ENCODE assay signal across 8 mouse cellular contexts in the genomic region with DNA sequence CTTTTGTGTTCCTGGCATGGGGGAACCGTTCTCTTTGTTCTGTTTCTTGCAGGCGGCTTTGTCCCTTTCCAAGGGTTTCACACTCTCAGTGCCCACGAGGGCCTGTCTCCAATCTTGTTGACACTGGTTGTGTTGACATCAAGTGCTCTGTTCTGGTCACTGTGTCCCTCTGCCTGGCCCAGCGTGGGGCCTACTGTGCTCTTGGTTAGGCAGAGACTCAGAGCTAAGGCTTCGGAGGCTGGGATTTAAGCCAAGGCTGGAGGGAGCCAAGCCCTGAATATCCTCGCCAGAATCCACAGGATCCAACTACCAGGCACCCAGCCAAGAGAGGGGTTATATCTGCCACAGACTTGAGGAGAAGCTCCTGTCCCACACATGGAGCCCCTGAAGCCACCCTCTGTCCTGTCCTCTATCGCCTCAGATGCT. TPM values are rescaled to one million over a fixed set of nuclear protein-coding genes. Genes with fewer than 3 reads are reported as not detected.
DNase-seq lines count a peak whose midpoint lies in the region; ATAC-seq and TF ChIP-seq lines count a peak whose summit lies in the region.
"Had no signal": no experiment of that assay in that cellular context is flagged by ENCODE, and none has a peak within 500 bp of the region (broad histone marks: within the 10 kb centered on the region; RNA-seq: fewer than 3 reads in every experiment).

No protein-coding gene starts in this region.

- WGBS in limb, embryonic 14.5 days = 69% methylated on average over 7 of the region's 7 CpGs

- H3K27ac ChIP-seq in limb, embryonic 14.5 days (replicated peaks; ENCODE audit: low read depth, low read length) = no peak overlapping the region

- H3K4me2 ChIP-seq in limb, embryonic 14.5 days (replicated peaks; ENCODE audit: low read depth, low read length, severe bottlenecking) = no peak overlapping the region

- H3K9me3 ChIP-seq in limb, embryonic 14.5 days (ENCODE audit: control insufficient read depth, low read length) = no peaks in the 10 kb centered on the region

- TF ChIP-seq POLR2A in limb, embryonic 14.5 days (IDR thresholded peaks at IDR 0.05; ENCODE audit: borderline replicate concordance, extremely low read depth, insufficient read depth, insufficient read length) = no peak

- H3K9ac ChIP-seq in limb, embryonic 14.5 days (ENCODE audit: low read depth, low read length, severe bottlenecking) = no peak overlapping the region

- no peaks in the 10 kb centered on the region for H3K27me3 ChIP-seq in limb, embryonic 14.5 days (ENCODE audit: control insufficient read depth, insufficient read depth, low read length)

- peak; percentile 55; the same call in 1 of the 2 replicates for ATAC-seq in limb, embryonic 14.5 days (ENCODE audit: low FRiP score, low read depth)
- no peak for ATAC-seq in monocyte, adult 5-6 weeks (replicated peaks; ENCODE audit: insufficient number of reproducible peaks, low FRiP score, low TSS enrichment, poor library complexity, severe bottlenecking)

- peaks cover 26% of the 10 kb centered on the region for H3K4me1 ChIP-seq in limb, embryonic 14.5 days (ENCODE audit: control insufficient read depth, insufficient read depth, low read length)

- DNase-seq in Muller cell, postnatal 12 days (ENCODE audit: inconsistent ontology term) = peak; percentile 94
- peak; percentile 70 for DNase-seq in brain, embryonic 18.5 days (ENCODE audit: low read depth, low spot score)
- DNase-seq in gastrocnemius, postnatal 14 days = peak; percentile 77
- DNase-seq in kidney, adult 18-20 months = peak; percentile 85
- peak; percentile 74 for DNase-seq in limb, embryonic 14.5 days (ENCODE audit: low spot score)
- DNase-seq in right cerebral cortex, postnatal 14 days = peak; percentile 63

- H3K36me3 ChIP-seq in limb, embryonic 14.5 days (ENCODE audit: control insufficient read depth, insufficient read depth, low read length) = no peaks in the 10 kb centered on the region

- intact Hi-C loops in gastrocnemius, postnatal 14 days (cut with DNase I; ENCODE audit: low total_unique reads) = no loop called here

- no peak overlapping the region for H3K4me3 ChIP-seq in limb, embryonic 14.5 days (replicated peaks; ENCODE audit: low read length)

RNA-seq across cellular contexts. Expression of a gene that starts 32.4 kb away (rescaled TPM):
- not detected for total RNA-seq in gastrocnemius, postnatal 14 days (2021)
- not detected in 2 replicates for polyA plus RNA-seq in limb, embryonic 14.5 days (2012; rRNA removed)
- polyA plus RNA-seq in limb, embryonic 14.5 days (2014; fragmentation: Nextera tagmentation; extraction: Ambion mirVana) = not detected in 2 replicates
- 1.9 to 6.2 TPM (median 3.1 TPM) in 3 replicates for total RNA-seq in monocyte, adult 5-6 weeks (2017)
- total RNA-seq: layer of hippocampus, postnatal 25 days had no signal

RNA-seq across cellular contexts. Expression of a gene that starts 35.6 kb away (rescaled TPM):
- 10 to 100 TPM; 59.2 to 72.3 TPM for total RNA-seq in gastrocnemius, postnatal 14 days (2021)
- polyA plus RNA-seq in limb, embryonic 14.5 days (2012; rRNA removed) = 44.7 and 48.6 TPM in 2 replicates
- polyA plus RNA-seq in limb, embryonic 14.5 days (2014; fragmentation: Nextera tagmentation; extraction: Ambion mirVana) = 31.1 and 32.7 TPM in 2 replicates
- 0.29 TPM in 1 of 3 replicates, not detected in the others for total RNA-seq in monocyte, adult 5-6 weeks (2017)

Comparison
In these comparisons a context has a peak if more than half of its experiments do, and no peak if none do; other contexts are left out.
1. RNA of a gene that starts 35.6 kb away (total RNA-seq): 59.2 to 72.3 TPM in gastrocnemius, postnatal 14 days; 0.29 TPM in monocyte, adult 5-6 weeks; every median in the first group is over 10 times any median in the second.
2. Peak in every context shown above with its lines, with median percentiles within 50 percentile points of each other: DNase-seq.